20 mouse cellular contexts compared by ENCODE assay signal in the genomic region with DNA sequence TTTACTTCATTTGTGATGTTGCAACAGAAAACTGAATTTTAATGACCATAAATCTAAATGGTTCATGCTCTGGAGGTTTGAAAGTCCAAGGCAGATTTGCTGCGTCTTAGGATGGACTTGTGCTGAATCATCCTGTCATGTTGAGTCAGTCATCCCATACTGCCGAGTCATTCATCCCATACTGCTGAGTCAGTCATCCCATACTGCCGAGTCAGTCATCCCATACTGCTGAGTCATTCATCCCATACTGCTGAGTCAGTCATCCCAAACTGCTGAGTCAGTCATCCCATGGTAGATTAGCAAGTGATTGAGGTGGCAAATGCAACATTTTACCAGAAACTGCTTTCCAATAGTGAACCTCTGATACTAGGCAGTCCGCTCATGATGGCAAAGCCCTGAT.
DNase-seq lines count a peak whose midpoint lies in the region; ATAC-seq and TF ChIP-seq lines count a peak whose summit lies in the region.
"Had no signal": no experiment of that assay in that cellular context is flagged by ENCODE, and none has a peak within 500 bp of the region (broad histone marks: within the 10 kb centered on the region; RNA-seq: fewer than 3 reads in every experiment).

No protein-coding gene starts in this region.

- no peak for TF ChIP-seq CTCF in liver, adult 2 months (IDR thresholded peaks at IDR 0.05; ENCODE audit: low read depth, low read length)
- no peak for TF ChIP-seq CTCF in ES-Bruce4 (IDR thresholded peaks at IDR 0.05; ENCODE audit: low read depth, low read length)
- no peak for TF ChIP-seq CTCF in layer of hippocampus, adult 2 months (conservative IDR thresholded peaks at IDR 0.05)

- TF ChIP-seq POLR2A in liver, adult 2 months (IDR thresholded peaks at IDR 0.05; ENCODE audit: extremely low read depth, insufficient read depth, low read length): no peak
- TF ChIP-seq POLR2A in ES-Bruce4 (IDR thresholded peaks at IDR 0.05; ENCODE audit: insufficient read depth, low read length): no peak

- H3K9ac ChIP-seq in liver, adult 2 months (ENCODE audit: low read depth, low read length): no peak overlapping the region
- no peak overlapping the region for H3K9ac ChIP-seq in ES-Bruce4 (ENCODE audit: low read depth, poor library complexity, severe bottlenecking)
- H3K9ac ChIP-seq: heart, embryonic 15.5 days; hindbrain, embryonic 15.5 days; limb, embryonic 12.5 days; liver, embryonic 13.5 days had no signal

- peaks cover 13% of the 10 kb centered on the region for H3K79me2 ChIP-seq in liver, adult 2 months (ENCODE audit: control insufficient read depth, insufficient read depth, low read length)

- H3K36me3 ChIP-seq in liver, adult 2 months (ENCODE audit: control insufficient read depth, insufficient read depth, low read length): peaks cover 51% of the 10 kb centered on the region
- H3K36me3 ChIP-seq in ES-Bruce4 (ENCODE audit: control insufficient read depth, insufficient read depth, low read length, poor library complexity, severe bottlenecking): no peaks in the 10 kb centered on the region; the same call in 1 of the 2 replicates
- H3K36me3 ChIP-seq: heart, embryonic 15.5 days; hindbrain, embryonic 15.5 days had no signal

- H3K4me1 ChIP-seq in liver, adult 2 months (ENCODE audit: control insufficient read depth, insufficient read depth, low read length): peaks cover 29% of the 10 kb centered on the region
- H3K4me1 ChIP-seq in ES-Bruce4 (ENCODE audit: control insufficient read depth, insufficient read depth, low read length): no peaks in the 10 kb centered on the region
- H3K4me1 ChIP-seq: heart, embryonic 15.5 days; hindbrain, embryonic 15.5 days; limb, embryonic 12.5 days; liver, embryonic 13.5 days; midbrain, embryonic 10.5 days had no signal

- no peak for TF ChIP-seq EP300 in ES-Bruce4 (IDR thresholded peaks at IDR 0.05; ENCODE audit: insufficient read depth, low read depth, low read length)

- H3K4me3 ChIP-seq in liver, adult 2 months (ENCODE audit: insufficient read depth, low read depth, low read length): no peak overlapping the region
- no peak overlapping the region for H3K4me3 ChIP-seq in ES-Bruce4 (ENCODE audit: low read depth, low read length)
- no peak overlapping the region for H3K4me3 ChIP-seq in layer of hippocampus, adult 2 months
- H3K4me3 ChIP-seq: gastrocnemius, adult 2 months; heart, embryonic 15.5 days; hindbrain, embryonic 15.5 days; limb, embryonic 12.5 days; liver, embryonic 13.5 days; midbrain, embryonic 10.5 days had no signal

- ATAC-seq in megakaryocyte progenitor cell, adult 5-6 weeks (replicated peaks; ENCODE audit: poor library complexity): peak; percentile 48; the same call in 1 of the 2 replicates
- ATAC-seq in erythroblast, adult 5-6 weeks (replicated peaks; ENCODE audit: low FRiP score, poor library complexity, severe bottlenecking): no peak
- ATAC-seq: forebrain, embryonic 14.5 days had no signal

- 0 out of 2 replicates have a peak overlapping the region, but pooled peaks have one; percentile 35 for H3K27ac ChIP-seq in liver, adult 2 months (replicated peaks; ENCODE audit: insufficient read depth, low read depth, low read length)
- peak overlapping the region; percentile 83 for H3K27ac ChIP-seq in ES-Bruce4 (ENCODE audit: insufficient read depth, low read length)
- no peak overlapping the region for H3K27ac ChIP-seq in layer of hippocampus, adult 2 months
- H3K27ac ChIP-seq: heart, embryonic 15.5 days; hindbrain, embryonic 15.5 days; limb, embryonic 12.5 days; liver, embryonic 13.5 days; midbrain, embryonic 10.5 days had no signal

- H3K9me3 ChIP-seq in ES-Bruce4 (replicated peaks; ENCODE audit: control insufficient read depth, insufficient read depth, low read length, poor library complexity, severe bottlenecking): peaks cover 13% of the 10 kb centered on the region
- H3K9me3 ChIP-seq: heart, embryonic 15.5 days; hindbrain, embryonic 15.5 days; limb, embryonic 12.5 days; liver, embryonic 13.5 days; midbrain, embryonic 10.5 days had no signal

- 88% methylated on average over 4 of the region's 4 CpGs for WGBS in liver, adult 2 months

- H3K27me3 ChIP-seq in liver, adult 2 months (ENCODE audit: control insufficient read depth, insufficient read depth, low read length): no peaks in the 10 kb centered on the region
- H3K27me3 ChIP-seq in ES-Bruce4 (ENCODE audit: control insufficient read depth, insufficient read depth, low read length, poor library complexity, severe bottlenecking): no peaks in the 10 kb centered on the region
- H3K27me3 ChIP-seq: heart, embryonic 15.5 days; hindbrain, embryonic 15.5 days; limb, embryonic 12.5 days; liver, embryonic 13.5 days had no signal

- DNase-seq in liver, adult 2 months (ENCODE audit: extremely low read depth, low read depth, low spot score): no peak
- DNase-seq in liver (no peak), R1 (ENCODE audit: low read depth, low spot score) (peak; percentile 71)
- no peak for DNase-seq in left cerebral cortex, adult 8-10 months (ENCODE audit: low spot score in 2 of 2)
- no peak for DNase-seq in layer of hippocampus, adult 2 months (ENCODE audit: low spot score in 2 of 2)
- DNase-seq: cerebellum, adult 9-10 months; gastrocnemius, adult 2 months; heart, postnatal 36 days; kidney, adult 2 months; kidney, postnatal 10 days; liver, embryonic 13.5 days; lung, adult 2 months had no signal
